Mouse (Mus musculus): ENCODE results near the gene Gpd1l. TPM values are rescaled to one million over a fixed set of nuclear protein-coding genes. Genes with fewer than 3 reads are reported as not detected.
A peak's percentile ranks its signal among the peaks of the same experiment; 100 is the strongest.

The Gpd1l gene
- polyA plus RNA-seq, 1 experiment from 2014 or later, result 15.2 TPM

DNA sequence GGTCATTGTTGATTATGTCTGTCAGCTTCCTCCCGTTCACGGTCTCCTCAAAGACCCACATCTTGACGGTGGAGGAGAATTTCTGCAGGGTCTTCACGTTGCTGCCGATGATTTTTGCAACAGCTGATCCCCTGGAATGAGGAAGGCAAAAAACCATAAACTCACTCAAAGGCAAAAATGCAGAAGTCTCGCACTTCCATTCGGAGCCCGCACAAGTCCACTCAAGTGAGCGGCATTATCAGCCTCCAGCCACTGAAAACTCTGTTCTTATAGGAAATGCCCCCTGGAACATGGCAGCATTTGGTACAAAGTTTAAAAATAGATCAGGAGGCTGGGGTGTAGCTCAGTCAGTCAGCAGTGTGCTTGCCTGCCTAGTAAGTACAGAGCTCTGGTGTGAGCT is 13.2 kb downstream of the Gpd1l start:
- Histone ChIP-seq H3K27me3 (ENCODE audit: control insufficient read depth, insufficient read depth, low read length) (no peaks in the 10 kb centered on the region), H3K4me3 (ENCODE audit: low read length) (no peak overlapping the region), H3K4me2 (replicated peaks; ENCODE audit: low read depth, low read length) (no peak overlapping the region), H3K9ac (ENCODE audit: low read depth, low read length) (no peak overlapping the region), H3K36me3 (ENCODE audit: control insufficient read depth, insufficient read depth, low read length) (peaks cover 5% of the 10 kb centered on the region; the same call in 1 of the 2 replicates), H3K27ac (ENCODE audit: low read depth, low read length) (no peak overlapping the region), H3K4me1 (ENCODE audit: control insufficient read depth, insufficient read depth, low read length) (0 out of 2 replicates have a peak, but pooled peaks cover 7% of the 10 kb centered on the region), H3K9me3 (ENCODE audit: control insufficient read depth, low read length) (no peaks in the 10 kb centered on the region)
- no peak for ATAC-seq (ENCODE audit: low FRiP score, low TSS enrichment)
- WGBS, result 92% methylated on average over 9 of the region's 9 CpGs

DNA sequence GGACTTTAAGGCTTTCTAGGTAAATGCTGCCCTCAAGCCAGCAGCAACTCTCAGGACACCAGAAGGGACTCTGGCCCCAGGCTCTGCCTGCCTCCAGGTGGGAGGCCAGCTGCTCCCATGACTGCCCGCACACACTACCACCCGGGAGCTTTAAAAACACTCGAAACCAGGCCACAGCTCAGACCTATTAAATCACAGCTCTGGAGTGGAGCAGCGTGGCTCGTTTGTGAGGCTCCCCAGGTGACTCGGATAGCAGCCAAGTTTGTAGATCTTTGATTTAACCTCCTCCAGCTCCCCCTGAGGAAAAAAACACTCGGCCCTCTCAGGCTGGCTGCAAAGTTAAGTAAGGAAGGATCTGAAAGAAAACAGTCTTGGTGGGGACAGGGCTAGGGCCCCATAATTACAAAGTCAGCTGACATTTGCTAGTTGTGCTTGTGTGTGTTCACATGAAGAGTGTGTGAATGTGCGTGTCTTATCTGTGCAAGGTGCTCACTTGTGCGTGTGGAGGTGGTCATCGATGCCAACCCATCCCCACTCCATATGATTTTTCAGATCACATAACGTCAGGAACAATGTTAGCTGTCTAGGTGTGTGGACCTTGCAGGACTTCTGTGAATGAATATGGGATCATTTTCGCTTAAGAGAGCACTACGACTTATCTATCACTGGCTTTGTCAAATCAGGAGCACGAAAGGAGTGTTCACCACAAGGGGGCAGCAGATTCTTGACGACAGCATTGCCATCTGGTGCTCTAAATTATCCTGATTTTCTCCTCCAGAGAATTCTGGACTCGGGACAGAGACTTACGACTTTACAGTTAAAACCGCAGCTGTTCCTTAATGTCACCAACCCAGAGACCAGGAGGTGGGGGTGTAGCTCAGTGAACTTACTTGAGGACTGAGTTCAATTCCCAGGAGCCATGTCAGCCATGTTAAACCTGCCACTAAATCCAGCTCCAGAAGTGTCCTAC is 20.8 kb downstream of the Gpd1l start:
- Histone ChIP-seq H3K4me2 (replicated peaks; ENCODE audit: low read depth, low read length) (no peak overlapping the region), H3K27me3 (ENCODE audit: control insufficient read depth, insufficient read depth, low read length) (no peaks in the 10 kb centered on the region), H3K9ac (ENCODE audit: low read depth, low read length) (no peak overlapping the region), H3K4me3 (ENCODE audit: low read length) (no peak overlapping the region), H3K4me1 (ENCODE audit: control insufficient read depth, insufficient read depth, low read length) (no peaks in the 10 kb centered on the region), H3K9me3 (ENCODE audit: control insufficient read depth, low read length) (no peaks in the 10 kb centered on the region), H3K27ac (ENCODE audit: low read depth, low read length) (no peak overlapping the region), H3K36me3 (ENCODE audit: control insufficient read depth, insufficient read depth, low read length) (peaks cover 8% of the 10 kb centered on the region; the same call in 1 of the 2 replicates)
- WGBS, result 44% methylated on average over 18 of the region's 18 CpGs
- 0 out of 2 replicates have a peak, but pooled peaks have one; percentile 51 for ATAC-seq (ENCODE audit: low FRiP score, low TSS enrichment)

DNA sequence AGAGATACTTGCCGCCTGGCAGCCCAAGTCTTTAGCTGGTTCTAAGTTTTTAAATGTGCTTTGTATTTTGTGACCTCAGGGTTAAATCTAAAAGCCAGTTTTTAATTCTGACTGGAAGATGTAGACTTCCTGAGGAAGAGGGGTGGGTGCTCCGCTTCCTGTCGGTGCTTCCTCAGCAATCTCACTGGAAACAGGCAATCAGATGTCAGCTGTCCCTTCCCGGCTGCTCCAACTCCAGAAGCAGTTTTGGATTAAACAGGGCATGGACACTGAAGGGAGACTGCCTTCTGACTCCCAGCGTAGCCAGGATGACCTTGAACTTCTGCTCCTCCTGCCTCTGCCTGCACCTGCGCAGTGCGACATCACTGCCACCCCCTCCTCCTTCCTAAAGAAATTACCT is 26.3 kb downstream of the Gpd1l start:
- H3K36me3 ChIP-seq (ENCODE audit: control insufficient read depth, insufficient read depth, low read length), result peaks cover 4% of the 10 kb centered on the region; the same call in 1 of the 2 replicates

DNA sequence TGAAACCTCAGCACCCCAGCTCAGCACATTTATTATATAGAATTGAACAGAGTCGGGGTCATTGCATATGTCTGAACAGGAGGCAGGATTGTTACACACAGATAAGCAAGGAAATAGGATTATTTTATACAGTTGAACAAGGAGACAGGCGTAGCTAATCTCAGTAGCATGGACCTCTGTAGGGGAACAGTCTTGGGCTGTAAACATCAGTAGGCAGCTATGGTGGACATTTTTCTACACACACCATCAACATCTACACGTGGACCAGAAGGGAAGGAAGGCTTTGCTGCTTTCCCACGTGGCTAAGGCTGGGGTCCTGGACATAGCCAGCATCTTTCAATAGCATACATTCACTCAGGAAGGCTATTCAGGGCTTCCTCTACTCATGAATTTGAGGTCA is 37.9 kb downstream of the Gpd1l start:
- ATAC-seq (ENCODE audit: low FRiP score, low TSS enrichment), result no peak
- H3K9me3 ChIP-seq (ENCODE audit: control insufficient read depth, low read length), result no peaks in the 10 kb centered on the region
- WGBS, result 84% methylated on average over 4 of the region's 4 CpGs

More for the DNA sequence above, 26.3 kb downstream of the Gpd1l start:
- Histone ChIP-seq H3K9me3 (ENCODE audit: control insufficient read depth, low read length) (no peaks in the 10 kb centered on the region), H3K27ac (ENCODE audit: low read depth, low read length) (no peak overlapping the region), H3K9ac (ENCODE audit: low read depth, low read length) (no peak overlapping the region), H3K27me3 (ENCODE audit: control insufficient read depth, insufficient read depth, low read length) (no peaks in the 10 kb centered on the region), H3K4me2 (replicated peaks; ENCODE audit: low read depth, low read length) (no peak overlapping the region), H3K4me1 (ENCODE audit: control insufficient read depth, insufficient read depth, low read length) (no peaks in the 10 kb centered on the region), H3K4me3 (ENCODE audit: low read length) (no peak overlapping the region)
- 66% methylated on average over 7 of the region's 7 CpGs for whole genome bisulfite sequencing
- ATAC-seq (ENCODE audit: low FRiP score, low TSS enrichment), result no peak

DNA sequence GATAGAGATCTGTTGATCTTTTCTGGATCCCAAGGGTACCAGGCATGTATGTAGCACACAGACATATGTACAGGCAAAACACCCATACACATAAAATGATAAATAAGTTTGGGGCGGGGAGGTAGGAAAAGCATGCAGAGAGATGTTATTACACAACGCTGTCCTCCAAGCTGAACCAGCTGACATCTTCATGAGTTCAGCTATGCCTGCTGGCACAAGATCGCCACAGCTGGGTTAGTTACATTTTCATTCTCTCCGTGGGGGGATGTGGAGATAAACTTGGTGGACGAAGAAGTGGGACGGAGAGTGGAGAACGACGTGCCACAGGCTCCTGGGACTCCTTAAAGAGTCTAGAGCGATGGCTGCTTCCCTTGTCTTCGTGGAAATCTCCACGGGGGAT is 40.8 kb downstream of the Gpd1l start:
- no peaks in the 10 kb centered on the region for H3K27me3 ChIP-seq (ENCODE audit: control insufficient read depth, insufficient read depth, low read length)
- no peak for ATAC-seq (ENCODE audit: low FRiP score, low TSS enrichment)
- peaks cover 3% of the 10 kb centered on the region; the same call in 1 of the 2 replicates for H3K9me3 ChIP-seq (ENCODE audit: control insufficient read depth, low read length)
- 0 out of 2 replicates have a peak, but pooled peaks cover 3% of the 10 kb centered on the region for H3K4me1 ChIP-seq (ENCODE audit: control insufficient read depth, insufficient read depth, low read length)
- WGBS, result 83% methylated on average over 11 of the region's 11 CpGs
- H3K36me3 ChIP-seq (ENCODE audit: control insufficient read depth, insufficient read depth, low read length), result no peaks in the 10 kb centered on the region
- no peak overlapping the region for H3K4me2 ChIP-seq (replicated peaks; ENCODE audit: low read depth, low read length)
- no peak overlapping the region for H3K27ac ChIP-seq (ENCODE audit: low read depth, low read length)
- no peak overlapping the region for H3K4me3 ChIP-seq (ENCODE audit: low read length)
- H3K9ac ChIP-seq (ENCODE audit: low read depth, low read length), result no peak overlapping the region

More for the DNA sequence above, 37.9 kb downstream of the Gpd1l start:
- Histone ChIP-seq H3K4me1 (ENCODE audit: control insufficient read depth, insufficient read depth, low read length) (no peaks in the 10 kb centered on the region), H3K27ac (ENCODE audit: low read depth, low read length) (no peak overlapping the region), H3K9ac (ENCODE audit: low read depth, low read length) (no peak overlapping the region), H3K4me2 (replicated peaks; ENCODE audit: low read depth, low read length) (no peak overlapping the region), H3K4me3 (ENCODE audit: low read length) (no peak overlapping the region), H3K27me3 (ENCODE audit: control insufficient read depth, insufficient read depth, low read length) (no peaks in the 10 kb centered on the region), H3K36me3 (ENCODE audit: control insufficient read depth, insufficient read depth, low read length) (no peaks in the 10 kb centered on the region)

DNA sequence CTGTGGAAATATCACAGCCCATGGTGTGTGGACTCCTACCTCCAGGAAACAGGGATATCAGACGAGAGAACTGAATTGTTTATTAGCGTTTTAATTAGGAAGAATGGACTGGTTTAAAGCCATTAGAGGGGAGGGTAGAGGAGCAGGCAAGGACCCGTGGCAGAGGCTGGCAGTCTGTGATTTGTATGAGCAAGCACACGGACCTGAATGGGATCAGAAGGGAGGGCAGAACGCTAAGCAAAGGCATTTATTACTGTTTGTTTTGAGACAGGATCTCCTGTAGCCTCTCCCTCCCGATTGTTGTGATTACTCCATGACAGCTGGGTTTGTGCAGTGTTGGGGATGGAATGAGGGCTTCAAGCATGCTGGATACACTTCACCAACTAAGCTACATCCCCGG is 43.4 kb downstream of the Gpd1l start:
- Histone ChIP-seq H3K36me3 (ENCODE audit: control insufficient read depth, insufficient read depth, low read length) (no peaks in the 10 kb centered on the region), H3K27ac (ENCODE audit: low read depth, low read length) (0 out of 2 replicates have a peak overlapping the region, but pooled peaks have one; percentile 11), H3K9me3 (ENCODE audit: control insufficient read depth, low read length) (peaks cover 5% of the 10 kb centered on the region; the same call in 1 of the 2 replicates), H3K4me2 (replicated peaks; ENCODE audit: low read depth, low read length) (no peak overlapping the region), H3K4me1 (ENCODE audit: control insufficient read depth, insufficient read depth, low read length) (0 out of 2 replicates have a peak, but pooled peaks cover 3% of the 10 kb centered on the region), H3K4me3 (ENCODE audit: low read length) (no peak overlapping the region), H3K9ac (ENCODE audit: low read depth, low read length) (no peak overlapping the region), H3K27me3 (ENCODE audit: control insufficient read depth, insufficient read depth, low read length) (no peaks in the 10 kb centered on the region)
- 9% methylated on average over 7 of the region's 7 CpGs for WGBS
- peak; percentile 73 for ATAC-seq (ENCODE audit: low FRiP score, low TSS enrichment)

DNA sequence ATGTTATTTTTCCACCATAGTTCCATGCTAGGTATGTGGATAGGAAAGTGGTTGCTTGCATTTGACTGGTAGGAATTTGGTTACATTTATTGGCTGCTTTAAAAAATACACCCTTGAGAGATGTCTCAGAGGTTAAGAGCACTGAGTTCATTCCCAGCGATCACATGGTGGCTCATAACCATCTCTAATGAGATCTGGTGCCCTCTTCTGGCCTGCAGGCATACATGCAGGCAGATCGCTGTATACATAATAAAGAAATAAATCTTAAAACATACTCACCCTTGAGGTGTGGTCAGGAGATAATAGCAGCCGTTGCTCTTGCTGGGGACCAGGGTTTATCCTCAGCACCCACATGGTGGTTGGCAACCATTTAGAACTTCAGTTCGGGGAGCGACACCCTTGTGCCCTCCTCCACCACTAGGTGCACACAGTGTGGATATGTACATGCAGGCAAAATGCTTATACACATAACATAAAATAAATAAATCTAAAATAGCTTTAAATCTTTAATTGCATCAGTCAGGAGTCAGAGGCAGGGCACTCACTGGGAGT is 44.9 kb downstream of the Gpd1l start:
- Histone ChIP-seq H3K36me3 (ENCODE audit: control insufficient read depth, insufficient read depth, low read length) (no peaks in the 10 kb centered on the region), H3K4me2 (replicated peaks; ENCODE audit: low read depth, low read length) (no peak overlapping the region), H3K27me3 (ENCODE audit: control insufficient read depth, insufficient read depth, low read length) (no peaks in the 10 kb centered on the region), H3K9ac (ENCODE audit: low read depth, low read length) (no peak overlapping the region), H3K9me3 (ENCODE audit: control insufficient read depth, low read length) (peaks cover 5% of the 10 kb centered on the region; the same call in 1 of the 2 replicates), H3K27ac (ENCODE audit: low read depth, low read length) (no peak overlapping the region), H3K4me3 (ENCODE audit: low read length) (no peak overlapping the region), H3K4me1 (ENCODE audit: control insufficient read depth, insufficient read depth, low read length) (0 out of 2 replicates have a peak, but pooled peaks cover 3% of the 10 kb centered on the region)
- no peak for ATAC-seq (ENCODE audit: low FRiP score, low TSS enrichment)
- 90% methylated on average over 5 of the region's 5 CpGs for WGBS

DNA sequence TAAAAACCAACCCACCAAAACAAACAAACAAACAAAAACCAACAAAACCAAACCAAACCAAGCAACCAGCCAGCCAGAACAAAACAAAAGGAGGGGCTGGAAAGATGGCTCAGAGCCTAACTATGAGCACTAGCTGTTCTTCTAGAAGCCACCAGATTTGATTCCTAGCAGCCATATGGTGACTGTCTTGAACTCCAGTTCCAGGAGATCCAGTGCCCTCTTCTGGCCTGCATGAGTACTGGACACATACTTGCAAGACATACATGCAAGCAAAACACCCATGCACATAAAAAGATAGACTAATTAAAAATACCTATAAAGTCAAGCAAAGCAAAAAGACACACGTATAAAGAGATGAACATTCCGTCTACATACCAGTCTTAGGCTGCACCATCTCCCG is 46.1 kb downstream of the Gpd1l start:
- no peak overlapping the region for H3K4me3 ChIP-seq (ENCODE audit: low read length)
- 95% methylated on average over 3 of the region's 3 CpGs for WGBS
- H3K4me2 ChIP-seq (replicated peaks; ENCODE audit: low read depth, low read length), result no peak overlapping the region
- no peak overlapping the region for H3K9ac ChIP-seq (ENCODE audit: low read depth, low read length)
- H3K4me1 ChIP-seq (ENCODE audit: control insufficient read depth, insufficient read depth, low read length), result 0 out of 2 replicates have a peak, but pooled peaks cover 3% of the 10 kb centered on the region
- no peaks in the 10 kb centered on the region for H3K36me3 ChIP-seq (ENCODE audit: control insufficient read depth, insufficient read depth, low read length)
- no peaks in the 10 kb centered on the region for H3K27me3 ChIP-seq (ENCODE audit: control insufficient read depth, insufficient read depth, low read length)
- no peak for ATAC-seq (ENCODE audit: low FRiP score, low TSS enrichment)
- H3K27ac ChIP-seq (ENCODE audit: low read depth, low read length), result no peak overlapping the region
- peaks cover 5% of the 10 kb centered on the region; the same call in 1 of the 2 replicates for H3K9me3 ChIP-seq (ENCODE audit: control insufficient read depth, low read length)

Measured in kidney, embryonic 14.5 days (tissue).